Mouse (Mus musculus): ENCODE data around the gene Nav2. TPM values are rescaled to one million over a fixed set of nuclear protein-coding genes. Genes with fewer than 3 reads are reported as not detected.

Gene Nav2
- polyA plus RNA-seq, 1 experiment from 2014 or later: 34.9 TPM

GRCm38 (mm10) chr7:48961501-48961900 is 53.0 kb downstream of the Nav2 start:
- no peaks in the 10 kb centered on the region for H3K36me3 ChIP-seq (ENCODE audit: control insufficient read depth, insufficient read depth, low read length)
- ATAC-seq (ENCODE audit: insufficient number of reproducible peaks, insufficient read depth, low FRiP score, low read depth): no peak
- no peak overlapping the region for H3K4me3 ChIP-seq (ENCODE audit: control insufficient read depth in 1 of 2, insufficient read depth in 1 of 2, low read depth in 1 of 2, low read length in 2 of 2)
- 45% methylated on average over 8 of the region's 8 CpGs for WGBS
- H3K4me2 ChIP-seq (ENCODE audit: low read length): no peak overlapping the region
- H3K27ac ChIP-seq (replicated peaks in 1 of 2; ENCODE audit: control insufficient read depth in 1 of 2, insufficient read depth in 1 of 2, low read depth in 2 of 2, low read length in 2 of 2): no peak overlapping the region
- H3K27me3 ChIP-seq (ENCODE audit: control insufficient read depth, insufficient read depth, low read length): peaks cover 61% of the 10 kb centered on the region
- H3K4me1 ChIP-seq (ENCODE audit: control insufficient read depth in 2 of 2, insufficient read depth in 2 of 2, low read length in 2 of 2): peaks cover 4 to 9% of the 10 kb centered on the region in 2 experiments; a peak in 3 of 4 replicates
- H3K9ac ChIP-seq (ENCODE audit: low read length): no peak overlapping the region
- no peaks in the 10 kb centered on the region for H3K9me3 ChIP-seq (ENCODE audit: control insufficient read depth, low read length)

GRCm38 (mm10) chr7:48961935-48962334 is 53.4 kb downstream of the Nav2 start:
- H3K4me3 ChIP-seq (ENCODE audit: control insufficient read depth in 1 of 2, insufficient read depth in 1 of 2, low read depth in 1 of 2, low read length in 2 of 2): no peak overlapping the region
- no peak for ATAC-seq (ENCODE audit: insufficient number of reproducible peaks, insufficient read depth, low FRiP score, low read depth)
- H3K9ac ChIP-seq (ENCODE audit: low read length): no peak overlapping the region
- H3K27ac ChIP-seq (replicated peaks in 1 of 2; ENCODE audit: control insufficient read depth in 1 of 2, insufficient read depth in 1 of 2, low read depth in 2 of 2, low read length in 2 of 2): no peak overlapping the region
- 60% methylated on average over 4 of the region's 4 CpGs for WGBS
- peaks cover 4 to 9% of the 10 kb centered on the region in 2 experiments; a peak in 3 of 4 replicates for H3K4me1 ChIP-seq (ENCODE audit: control insufficient read depth in 2 of 2, insufficient read depth in 2 of 2, low read length in 2 of 2)
- H3K9me3 ChIP-seq (ENCODE audit: control insufficient read depth, low read length): no peaks in the 10 kb centered on the region
- H3K27me3 ChIP-seq (ENCODE audit: control insufficient read depth, insufficient read depth, low read length): peaks cover 61% of the 10 kb centered on the region
- H3K36me3 ChIP-seq (ENCODE audit: control insufficient read depth, insufficient read depth, low read length): no peaks in the 10 kb centered on the region
- H3K4me2 ChIP-seq (ENCODE audit: low read length): no peak overlapping the region

GRCm38 (mm10) chr7:48963112-48963511 is 54.6 kb downstream of the Nav2 start:
- no peak overlapping the region for H3K27ac ChIP-seq (replicated peaks in 1 of 2; ENCODE audit: control insufficient read depth in 1 of 2, insufficient read depth in 1 of 2, low read depth in 2 of 2, low read length in 2 of 2)
- no peak overlapping the region for H3K4me3 ChIP-seq (ENCODE audit: control insufficient read depth in 1 of 2, insufficient read depth in 1 of 2, low read depth in 1 of 2, low read length in 2 of 2)
- no peak for ATAC-seq (ENCODE audit: insufficient number of reproducible peaks, insufficient read depth, low FRiP score, low read depth)
- H3K9ac ChIP-seq (ENCODE audit: low read length): no peak overlapping the region
- no peak overlapping the region for H3K4me2 ChIP-seq (ENCODE audit: low read length)
- 31% methylated on average over 5 of the region's 5 CpGs for WGBS
- H3K27me3 ChIP-seq (ENCODE audit: control insufficient read depth, insufficient read depth, low read length): peaks cover 56% of the 10 kb centered on the region
- H3K36me3 ChIP-seq (ENCODE audit: control insufficient read depth, insufficient read depth, low read length): no peaks in the 10 kb centered on the region
- H3K9me3 ChIP-seq (ENCODE audit: control insufficient read depth, low read length): no peaks in the 10 kb centered on the region
- peaks cover 4 to 9% of the 10 kb centered on the region in 2 experiments; a peak in 3 of 4 replicates for H3K4me1 ChIP-seq (ENCODE audit: control insufficient read depth in 2 of 2, insufficient read depth in 2 of 2, low read length in 2 of 2)

- H3K27me3 ChIP-seq (ENCODE audit: control insufficient read depth, insufficient read depth, low read length): peaks cover 57% of the 10 kb centered on the region
- no peak overlapping the region for H3K27ac ChIP-seq (replicated peaks in 1 of 2; ENCODE audit: control insufficient read depth in 1 of 2, insufficient read depth in 1 of 2, low read depth in 2 of 2, low read length in 2 of 2)
- no peaks in the 10 kb centered on the region for H3K9me3 ChIP-seq (ENCODE audit: control insufficient read depth, low read length)
- no peak overlapping the region for H3K4me2 ChIP-seq (ENCODE audit: low read length)
- H3K9ac ChIP-seq (ENCODE audit: low read length): no peak overlapping the region
- WGBS: 57% methylated on average over 4 of the region's 4 CpGs
- peaks cover 4 to 6% of the 10 kb centered on the region in 2 experiments; a peak in 3 of 4 replicates for H3K4me1 ChIP-seq (ENCODE audit: control insufficient read depth in 2 of 2, insufficient read depth in 2 of 2, low read length in 2 of 2)
- ATAC-seq (ENCODE audit: insufficient number of reproducible peaks, insufficient read depth, low FRiP score, low read depth): no peak
- H3K36me3 ChIP-seq (ENCODE audit: control insufficient read depth, insufficient read depth, low read length): no peaks in the 10 kb centered on the region
- no peak overlapping the region for H3K4me3 ChIP-seq (ENCODE audit: control insufficient read depth in 1 of 2, insufficient read depth in 1 of 2, low read depth in 1 of 2, low read length in 2 of 2)
Observed at GRCm38 (mm10) chr7:48963554-48963953, 55.0 kb downstream of the Nav2 start.

- 74% methylated on average over 12 of the region's 12 CpGs for WGBS
- Histone ChIP-seq H3K9ac (ENCODE audit: low read length) (no peak overlapping the region), H3K27me3 (ENCODE audit: control insufficient read depth, insufficient read depth, low read length) (peaks cover 36% of the 10 kb centered on the region), H3K4me3 (ENCODE audit: control insufficient read depth in 1 of 2, insufficient read depth in 1 of 2, low read depth in 1 of 2, low read length in 2 of 2) (no peak overlapping the region), H3K9me3 (ENCODE audit: control insufficient read depth, low read length) (no peaks in the 10 kb centered on the region), H3K4me2 (ENCODE audit: low read length) (no peak overlapping the region), H3K4me1 (ENCODE audit: control insufficient read depth in 2 of 2, insufficient read depth in 2 of 2, low read length in 2 of 2) (peaks cover 0 to 2% of the 10 kb centered on the region in 2 experiments; a peak in 1 of 4 replicates), H3K36me3 (ENCODE audit: control insufficient read depth, insufficient read depth, low read length) (no peaks in the 10 kb centered on the region), H3K27ac (replicated peaks in 1 of 2; ENCODE audit: control insufficient read depth in 1 of 2, insufficient read depth in 1 of 2, low read depth in 2 of 2, low read length in 2 of 2) (no peak overlapping the region)
- no peak for ATAC-seq (ENCODE audit: insufficient number of reproducible peaks, insufficient read depth, low FRiP score, low read depth)
Observed at GRCm38 (mm10) chr7:48965796-48966512, 57.4 kb downstream of the Nav2 start.

GRCm38 (mm10) chr7:48981013-48981412 is 72.5 kb downstream of the Nav2 start:
- no peaks in the 10 kb centered on the region for H3K36me3 ChIP-seq (ENCODE audit: control insufficient read depth, insufficient read depth, low read length)
- no peak overlapping the region for H3K4me2 ChIP-seq (ENCODE audit: low read length)
- H3K4me1 ChIP-seq (ENCODE audit: control insufficient read depth in 2 of 2, insufficient read depth in 2 of 2, low read length in 2 of 2): no peaks in the 10 kb centered on the region
- no peak overlapping the region for H3K27ac ChIP-seq (replicated peaks in 1 of 2; ENCODE audit: control insufficient read depth in 1 of 2, insufficient read depth in 1 of 2, low read depth in 2 of 2, low read length in 2 of 2)
- H3K4me3 ChIP-seq (ENCODE audit: control insufficient read depth in 1 of 2, insufficient read depth in 1 of 2, low read depth in 1 of 2, low read length in 2 of 2): no peak overlapping the region
- no peak overlapping the region for H3K9ac ChIP-seq (ENCODE audit: low read length)
- no peak for ATAC-seq (ENCODE audit: insufficient number of reproducible peaks, insufficient read depth, low FRiP score, low read depth)
- H3K27me3 ChIP-seq (ENCODE audit: control insufficient read depth, insufficient read depth, low read length): no peaks in the 10 kb centered on the region
- no peaks in the 10 kb centered on the region for H3K9me3 ChIP-seq (ENCODE audit: control insufficient read depth, low read length)
- 45% methylated on average over 7 of the region's 7 CpGs for WGBS

- Histone ChIP-seq H3K4me3 (ENCODE audit: control insufficient read depth in 1 of 2, insufficient read depth in 1 of 2, low read depth in 1 of 2, low read length in 2 of 2) (no peak overlapping the region), H3K27me3 (ENCODE audit: control insufficient read depth, insufficient read depth, low read length) (no peaks in the 10 kb centered on the region), H3K4me2 (ENCODE audit: low read length) (no peak overlapping the region), H3K36me3 (ENCODE audit: control insufficient read depth, insufficient read depth, low read length) (no peaks in the 10 kb centered on the region), H3K9me3 (ENCODE audit: control insufficient read depth, low read length) (no peaks in the 10 kb centered on the region), H3K27ac (replicated peaks in 1 of 2; ENCODE audit: control insufficient read depth in 1 of 2, insufficient read depth in 1 of 2, low read depth in 2 of 2, low read length in 2 of 2) (no peak overlapping the region), H3K9ac (ENCODE audit: low read length) (no peak overlapping the region), H3K4me1 (ENCODE audit: control insufficient read depth in 2 of 2, insufficient read depth in 2 of 2, low read length in 2 of 2) (no peaks in the 10 kb centered on the region)
- ATAC-seq (ENCODE audit: insufficient number of reproducible peaks, insufficient read depth, low FRiP score, low read depth): no peak
- 68% methylated on average over 3 of the region's 3 CpGs for WGBS
Observed at GRCm38 (mm10) chr7:48981814-48982213, 73.3 kb downstream of the Nav2 start.

GRCm38 (mm10) chr7:48982573-48982972 is 74.1 kb downstream of the Nav2 start:
- no peaks in the 10 kb centered on the region for H3K27me3 ChIP-seq (ENCODE audit: control insufficient read depth, insufficient read depth, low read length)
- WGBS: 80% methylated on average over 7 of the region's 7 CpGs
- H3K9ac ChIP-seq (ENCODE audit: low read length): no peak overlapping the region
- no peak overlapping the region for H3K4me3 ChIP-seq (ENCODE audit: control insufficient read depth in 1 of 2, insufficient read depth in 1 of 2, low read depth in 1 of 2, low read length in 2 of 2)
- H3K27ac ChIP-seq (replicated peaks in 1 of 2; ENCODE audit: control insufficient read depth in 1 of 2, insufficient read depth in 1 of 2, low read depth in 2 of 2, low read length in 2 of 2): no peak overlapping the region
- no peaks in the 10 kb centered on the region for H3K4me1 ChIP-seq (ENCODE audit: control insufficient read depth in 2 of 2, insufficient read depth in 2 of 2, low read length in 2 of 2)
- no peak for ATAC-seq (ENCODE audit: insufficient number of reproducible peaks, insufficient read depth, low FRiP score, low read depth)
- no peaks in the 10 kb centered on the region for H3K9me3 ChIP-seq (ENCODE audit: control insufficient read depth, low read length)
- no peak overlapping the region for H3K4me2 ChIP-seq (ENCODE audit: low read length)
- H3K36me3 ChIP-seq (ENCODE audit: control insufficient read depth, insufficient read depth, low read length): no peaks in the 10 kb centered on the region
